ENCODE assay signal across 18 mouse cellular contexts in genomic region chr16:92686978-92687377, GRCm38 (mm10).
DNase-seq lines count a peak whose midpoint lies in the region; ATAC-seq and TF ChIP-seq lines count a peak whose summit lies in the region.
"Had no signal": no experiment of that assay in that cellular context is flagged by ENCODE, and none has a peak within 500 bp of the region (broad histone marks: within the 10 kb centered on the region; RNA-seq: fewer than 3 reads in every experiment).

No protein-coding gene starts in this region.

- ATAC-seq in lung, embryonic 14.5 days (ENCODE audit: insufficient read depth), result no peak
- peak; percentile 94 for ATAC-seq in lung, postnatal 0 days
- peak; percentile 84 for ATAC-seq in stomach, embryonic 16.5 days (ENCODE audit: insufficient read depth, low FRiP score)
- ATAC-seq in midbrain, embryonic 14.5 days (ENCODE audit: low FRiP score, low TSS enrichment), result no peak
- no peak for ATAC-seq in heart, embryonic 11.5 days (replicated peaks; ENCODE audit: insufficient number of reproducible peaks, low FRiP score, low TSS enrichment)
- ATAC-seq: forebrain, embryonic 15.5 days had no signal

- no peaks in the 10 kb centered on the region for H3K9me3 ChIP-seq in lung, embryonic 14.5 days (ENCODE audit: low read depth, low read length)
- no peaks in the 10 kb centered on the region for H3K9me3 ChIP-seq in lung, postnatal 0 days (ENCODE audit: low read length)
- H3K9me3 ChIP-seq in stomach, embryonic 16.5 days (replicated peaks; ENCODE audit: control insufficient read depth, low read length), result no peaks in the 10 kb centered on the region
- no peaks in the 10 kb centered on the region for H3K9me3 ChIP-seq in midbrain, embryonic 14.5 days (ENCODE audit: control insufficient read depth, low read length)
- no peaks in the 10 kb centered on the region for H3K9me3 ChIP-seq in heart, embryonic 11.5 days (replicated peaks; ENCODE audit: control insufficient read depth, low read length)
- H3K9me3 ChIP-seq: embryonic facial prominence, embryonic 15.5 days; forebrain, embryonic 15.5 days had no signal

- WGBS in lung, embryonic 14.5 days, result 67% methylated on average over 10 of the region's 10 CpGs
- WGBS in lung, postnatal 0 days, result 52% methylated on average over 10 of the region's 10 CpGs
- 66% methylated on average over 10 of the region's 10 CpGs for WGBS in stomach, embryonic 16.5 days
- WGBS in midbrain, embryonic 14.5 days, result 87% methylated on average over 10 of the region's 10 CpGs
- 89% methylated on average over 10 of the region's 10 CpGs for whole genome bisulfite sequencing in heart, embryonic 11.5 days (ENCODE audit: insufficient replicate concordance)

- peak overlapping the region; percentile 58; the same call in 1 of the 2 replicates for H3K27ac ChIP-seq in lung, embryonic 14.5 days (ENCODE audit: low read depth)
- peak overlapping the region; percentile 82 for H3K27ac ChIP-seq in lung, postnatal 0 days (ENCODE audit: low read length)
- H3K27ac ChIP-seq in stomach, embryonic 16.5 days (ENCODE audit: low read length), result peak overlapping the region; percentile 48; the same call in 1 of the 2 replicates
- no peak overlapping the region for H3K27ac ChIP-seq in midbrain, embryonic 14.5 days (replicated peaks; ENCODE audit: low read depth, low read length)
- H3K27ac ChIP-seq in heart, embryonic 11.5 days (ENCODE audit: low read depth, low read length), result no peak overlapping the region
- H3K27ac ChIP-seq: forebrain, embryonic 15.5 days had no signal

- TF ChIP-seq CTCF in lung, embryonic 14.5 days (IDR thresholded peaks at IDR 0.05; ENCODE audit: low read depth), result no peak
- no peak for TF ChIP-seq CTCF in lung, postnatal 0 days (IDR thresholded peaks at IDR 0.05)

- no peak for DNase-seq in lung, embryonic 14.5 days
- DNase-seq in lung, postnatal 0 days (ENCODE audit: low spot score), result peak; percentile 88
- DNase-seq in lung, postnatal 36 days, result peak; percentile 83
- DNase-seq in midbrain, embryonic 14.5 days, result no peak
- DNase-seq in right cerebral cortex, postnatal 10 days (ENCODE audit: low spot score in 2 of 2), result no peak
- no peak for DNase-seq in heart, postnatal 14 days
- DNase-seq: adrenal gland, adult 8-10 months; cerebellum, adult 11 months; cerebellum, adult 8-10 months; cerebellum, postnatal 14 days; embryo, embryonic 11 days; gastrocnemius, postnatal 36 days; heart, adult 11 months; heart, postnatal 10 days had no signal

- no peak overlapping the region for H3K9ac ChIP-seq in lung, embryonic 14.5 days
- H3K9ac ChIP-seq in lung, postnatal 0 days (replicated peaks; ENCODE audit: low read depth), result no peak overlapping the region
- no peak overlapping the region for H3K9ac ChIP-seq in stomach, embryonic 16.5 days (ENCODE audit: low read length)
- no peak overlapping the region for H3K9ac ChIP-seq in midbrain, embryonic 14.5 days (replicated peaks; ENCODE audit: low read length)
- H3K9ac ChIP-seq in heart, embryonic 11.5 days (ENCODE audit: low read depth, low read length), result no peak overlapping the region
- H3K9ac ChIP-seq: embryonic facial prominence, embryonic 15.5 days; forebrain, embryonic 15.5 days had no signal

- peak; percentile 87 for TF ChIP-seq EP300 in lung, postnatal 0 days (IDR thresholded peaks at IDR 0.05)

- no peak overlapping the region for H3K4me2 ChIP-seq in lung, embryonic 14.5 days
- H3K4me2 ChIP-seq in lung, postnatal 0 days (replicated peaks; ENCODE audit: low read depth, low read length), result 0 out of 2 replicates have a peak overlapping the region, but pooled peaks have one; percentile 0
- H3K4me2 ChIP-seq in stomach, embryonic 16.5 days (ENCODE audit: low read depth, low read length), result no peak overlapping the region
- no peak overlapping the region for H3K4me2 ChIP-seq in midbrain, embryonic 14.5 days (ENCODE audit: low read length)
- no peak overlapping the region for H3K4me2 ChIP-seq in heart, embryonic 11.5 days
- H3K4me2 ChIP-seq: embryonic facial prominence, embryonic 15.5 days; forebrain, embryonic 15.5 days had no signal

- H3K27me3 ChIP-seq in lung, embryonic 14.5 days (ENCODE audit: insufficient read depth, low read length), result 0 out of 2 replicates have a peak, but pooled peaks cover 3% of the 10 kb centered on the region
- H3K27me3 ChIP-seq in lung, postnatal 0 days (replicated peaks; ENCODE audit: insufficient read depth, low read length), result 0 out of 2 replicates have a peak, but pooled peaks cover 4% of the 10 kb centered on the region
- peaks cover 4% of the 10 kb centered on the region; the same call in 1 of the 2 replicates for H3K27me3 ChIP-seq in stomach, embryonic 16.5 days (ENCODE audit: control insufficient read depth, insufficient read depth, low read length)
- H3K27me3 ChIP-seq in midbrain, embryonic 14.5 days (ENCODE audit: control insufficient read depth, insufficient read depth, low read length), result peaks cover 8% of the 10 kb centered on the region
- peaks cover 19% of the 10 kb centered on the region for H3K27me3 ChIP-seq in heart, embryonic 11.5 days (ENCODE audit: control insufficient read depth, insufficient read depth, low read length)
- H3K27me3 ChIP-seq: embryonic facial prominence, embryonic 15.5 days had no signal

- intact Hi-C loops in heart, postnatal 14 days (cut with DNase I), result no loop called here

- peaks cover 20% of the 10 kb centered on the region for H3K4me1 ChIP-seq in lung, embryonic 14.5 days (ENCODE audit: insufficient read depth)
- peaks cover 9% of the 10 kb centered on the region; the same call in 1 of the 2 replicates for H3K4me1 ChIP-seq in lung, postnatal 0 days (ENCODE audit: insufficient read depth, low read depth, low read length)
- H3K4me1 ChIP-seq in stomach, embryonic 16.5 days (ENCODE audit: control insufficient read depth, insufficient read depth, low read length), result peaks cover 23% of the 10 kb centered on the region
- H3K4me1 ChIP-seq in midbrain, embryonic 14.5 days (ENCODE audit: control insufficient read depth, insufficient read depth, low read length), result no peaks in the 10 kb centered on the region
- H3K4me1 ChIP-seq in heart, embryonic 11.5 days (ENCODE audit: control insufficient read depth, insufficient read depth, low read length), result peaks cover 3% of the 10 kb centered on the region; the same call in 1 of the 2 replicates
- H3K4me1 ChIP-seq: forebrain, embryonic 15.5 days had no signal

- no peak overlapping the region for H3K4me3 ChIP-seq in lung, embryonic 14.5 days (ENCODE audit: low read depth, low read length)
- no peak overlapping the region for H3K4me3 ChIP-seq in lung, postnatal 0 days (ENCODE audit: low read depth, low read length)
- no peak overlapping the region for H3K4me3 ChIP-seq in stomach, embryonic 16.5 days (replicated peaks; ENCODE audit: low read length)
- H3K4me3 ChIP-seq in midbrain, embryonic 14.5 days (replicated peaks; ENCODE audit: low read depth, low read length), result no peak overlapping the region
- no peak overlapping the region for H3K4me3 ChIP-seq in heart, embryonic 11.5 days (ENCODE audit: low read depth, low read length)
- H3K4me3 ChIP-seq: embryonic facial prominence, embryonic 15.5 days; forebrain, embryonic 15.5 days had no signal

- no peaks in the 10 kb centered on the region; the same call in 1 of the 2 replicates for H3K36me3 ChIP-seq in lung, embryonic 14.5 days (ENCODE audit: insufficient read depth)
- no peaks in the 10 kb centered on the region for H3K36me3 ChIP-seq in lung, postnatal 0 days (ENCODE audit: insufficient read depth, low read length)
- no peaks in the 10 kb centered on the region for H3K36me3 ChIP-seq in stomach, embryonic 16.5 days (ENCODE audit: control insufficient read depth, insufficient read depth, low read length)
- no peaks in the 10 kb centered on the region for H3K36me3 ChIP-seq in midbrain, embryonic 14.5 days (ENCODE audit: control insufficient read depth, insufficient read depth, low read length)
- H3K36me3 ChIP-seq in heart, embryonic 11.5 days (ENCODE audit: control insufficient read depth, insufficient read depth, low read length), result no peaks in the 10 kb centered on the region
- H3K36me3 ChIP-seq: forebrain, embryonic 15.5 days had no signal

Comparison
In these comparisons a context has a peak if more than half of its experiments do, and no peak if none do; other contexts are left out.
1. ATAC-seq: peak in lung, postnatal 0 days (single experiment) and stomach, embryonic 16.5 days (single experiment); none in lung, embryonic 14.5 days (single experiment), midbrain, embryonic 14.5 days (single experiment) and heart, embryonic 11.5 days (single experiment).
2. DNase-seq: peak in lung, postnatal 0 days (single experiment) and lung, postnatal 36 days (single experiment); none in lung, embryonic 14.5 days (single experiment), midbrain, embryonic 14.5 days (single experiment), right cerebral cortex, postnatal 10 days (0 of 2) and heart, postnatal 14 days (0 of 2).
3. H3K27ac ChIP-seq: peak in lung, embryonic 14.5 days (single experiment), lung, postnatal 0 days (single experiment) and stomach, embryonic 16.5 days (single experiment); none in midbrain, embryonic 14.5 days (single experiment) and heart, embryonic 11.5 days (single experiment).